Mouse (Mus musculus) kidney, postnatal 0 days (tissue): ENCODE results near the gene Sbk2. TPM values are rescaled to one million over a fixed set of nuclear protein-coding genes. Genes with fewer than 3 reads are reported as not detected.
"Not testable (repeated sequence)": the region's sequence is repeated elsewhere in the genome, so short reads cannot be mapped to it uniquely, and the experiment has no call there.

Experiments used
- ATAC-seq: fragments of 200-750 bp; cut with Nextera tagmentation; replicated peaks from 2 replicates; pipeline ENCODE4 v1.8.0; 2017; ENCODE audit warnings: low read depth, moderate number of reproducible peaks, moderate TSS enrichment, moderate library complexity; ENCODE audit not compliant: low FRiP score
- DNase-seq: peaks from one replicate; pipeline ENCODE4 v3.0.0-alpha.2; 2016; ENCODE audit warnings: low spot score
- H3K27ac ChIP-seq: fragments of 300-500 bp; sonication (generic); 2 replicates; pipeline ENCODE4 v1.5.1; 2014; ENCODE audit warnings: mild to moderate bottlenecking
- H3K27me3 ChIP-seq: fragments of 300-500 bp; sonication (generic); 2 replicates; pipeline ENCODE4 v1.6.1; 2014; ENCODE audit warnings: low read length, mixed read lengths; ENCODE audit not compliant: insufficient read depth
- H3K36me3 ChIP-seq: fragments of 300-500 bp; sonication (generic); 2 replicates; pipeline ENCODE4 v1.6.1; 2014; ENCODE audit warnings: low read length, mixed read lengths; ENCODE audit not compliant: insufficient read depth
- H3K4me1 ChIP-seq: fragments of 300-500 bp; sonication (generic); replicated peaks from 2 replicates; pipeline ENCODE4 v1.6.1; 2014; ENCODE audit warnings: antibody characterized with exemption, low read length, mixed read lengths; ENCODE audit not compliant: insufficient read depth
- H3K4me2 ChIP-seq: fragments of 300-500 bp; sonication (generic); 2 replicates; pipeline ENCODE4 v1.6.1; 2014; ENCODE audit warnings: mild to moderate bottlenecking, low read length, moderate library complexity, mixed read lengths
- H3K4me3 ChIP-seq: fragments of 300-500 bp; sonication (generic); replicated peaks from 2 replicates; pipeline ENCODE4 v1.5.1; 2014; ENCODE audit warnings: low read depth, low read length
- H3K9ac ChIP-seq: fragments of 300-500 bp; sonication (generic); 2 replicates; pipeline ENCODE4 v1.6.1; 2014; ENCODE audit warnings: low read depth, low read length
- H3K9me3 ChIP-seq: fragments of 300-500 bp; sonication (generic); replicated peaks from 2 replicates; pipeline ENCODE4 v1.6.1; 2016; ENCODE audit warnings: low read length, inconsistent platforms, mixed read lengths
- CTCF ChIP-seq: IDR thresholded peaks from 2 replicates; pipeline ENCODE4 v1.5.1; 2016; ENCODE audit warnings: antibody characterized with exemption, low read depth, mild to moderate bottlenecking, moderate library complexity
- WGBS: fragments of 180-500 bp; shearing (Covaris S2); extraction: QIAGEN DNeasy Blood & Tissue Kit; methylation state at CpG from one replicate; pipeline ENCODE4 v1.1.7; 2014; 5-methylcytosine and 5-hydroxymethylcytosine counted together
- polyA plus RNA-seq: library from polyadenylated mRNA; unstranded; fragments of >200 nt; fragmentation: Nextera tagmentation; extraction: Ambion mirVana; gene quantifications from 2 replicates; pipeline ENCODE4 v1.2.1, GENCODE M21; 2015

Gene Sbk2
- 0.12 and 0.13 TPM in 2 replicates for polyA plus RNA-seq

DNA sequence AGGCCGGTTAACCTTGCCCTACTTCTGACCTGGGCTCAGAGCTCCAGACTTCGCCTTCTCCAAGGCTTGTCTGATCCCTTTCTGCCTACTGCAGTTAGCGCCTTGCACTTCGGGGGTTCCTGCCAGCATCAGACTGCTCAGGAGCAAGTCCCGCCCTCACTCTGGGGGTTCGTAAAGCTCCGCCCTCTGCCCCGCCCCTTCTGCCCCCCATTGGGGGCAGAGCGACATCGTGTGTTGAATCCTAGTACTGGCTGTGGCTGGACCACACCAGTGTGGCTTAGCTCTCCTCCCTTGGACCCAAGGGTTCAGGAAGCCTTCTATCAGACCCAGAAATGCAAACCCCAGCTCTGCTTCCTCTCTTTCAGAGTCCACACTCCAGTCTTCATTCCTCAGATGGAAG, at the start of gene Sbk2:
Gene Sbk2, minus strand, starts transcription at position 135 of the 400 bp plus-strand sequence.
- Histone ChIP-seq H3K4me1 (no peaks in the 10 kb centered on the region), H3K27me3 (no peaks in the 10 kb centered on the region), H3K9ac (no peak within 1 kb of the TSS), H3K36me3 (no peaks in the 10 kb centered on the region), H3K4me3 (no peak within 1 kb of the TSS), H3K27ac (no peak within 1 kb of the TSS), H3K4me2 (peak within 1 kb of the TSS; percentile 36), H3K9me3 (no peaks in the 10 kb centered on the region)
- WGBS = 3% methylated on average over 10 of the region's 10 CpGs
- DNase-seq = peak; percentile 85
- ATAC-seq = peak; percentile 89
- peak; percentile 75 for TF ChIP-seq CTCF

DNA sequence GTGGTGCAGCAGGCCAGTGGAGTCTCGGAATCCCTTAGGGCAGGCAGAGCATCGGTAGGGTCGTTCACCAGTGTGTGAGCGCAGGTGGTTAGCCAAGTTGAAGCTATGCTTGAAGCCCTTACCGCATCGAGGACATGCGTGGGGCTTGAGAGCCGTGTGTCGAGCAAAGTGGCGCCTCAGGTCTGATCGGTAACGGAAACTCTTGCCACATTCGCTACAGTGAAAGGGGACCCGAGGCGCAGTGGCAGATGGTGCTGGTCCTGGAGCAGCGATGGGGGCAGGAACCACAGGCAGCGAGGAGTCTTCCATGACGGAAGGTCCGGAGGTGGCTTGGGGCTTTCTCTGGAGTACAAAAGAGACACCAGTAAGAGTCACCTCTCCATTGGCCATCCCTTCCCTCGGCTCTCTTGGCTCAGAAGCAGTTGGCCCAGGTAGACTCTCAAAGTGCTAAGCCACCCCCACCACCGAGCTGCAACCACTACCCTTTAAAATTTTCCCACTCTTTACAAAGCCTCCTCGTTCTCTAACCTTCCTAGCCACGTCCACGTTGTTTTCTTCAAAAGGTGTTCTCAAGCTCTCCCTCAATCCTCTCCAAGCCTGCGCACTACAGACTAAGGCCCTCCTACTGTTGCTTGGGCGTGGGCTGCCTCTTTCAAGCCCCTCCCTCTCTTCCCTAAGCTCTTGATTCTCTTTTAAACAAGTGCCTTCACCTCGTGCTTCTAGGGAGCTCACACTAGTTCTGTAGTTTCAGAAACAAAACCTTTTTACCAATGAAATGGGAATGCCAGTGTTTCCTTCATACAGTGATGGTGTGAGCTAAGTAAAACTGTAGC, 48.7 kb upstream of the Sbk2 start:
- Histone ChIP-seq H3K4me3 (no peak overlapping the region), H3K36me3 (peaks cover 48% of the 10 kb centered on the region), H3K4me2 (no peak overlapping the region), H3K27me3 (no peaks in the 10 kb centered on the region), H3K27ac (no peak overlapping the region), H3K9ac (no peak overlapping the region), H3K4me1 (0 out of 2 replicates have a peak, but pooled peaks cover 4% of the 10 kb centered on the region), H3K9me3 (no peaks in the 10 kb centered on the region)
- WGBS = 91% methylated on average over 27 of the region's 27 CpGs
- DNase-seq = no peak
- no peak for ATAC-seq
- TF ChIP-seq CTCF = no peak

DNA sequence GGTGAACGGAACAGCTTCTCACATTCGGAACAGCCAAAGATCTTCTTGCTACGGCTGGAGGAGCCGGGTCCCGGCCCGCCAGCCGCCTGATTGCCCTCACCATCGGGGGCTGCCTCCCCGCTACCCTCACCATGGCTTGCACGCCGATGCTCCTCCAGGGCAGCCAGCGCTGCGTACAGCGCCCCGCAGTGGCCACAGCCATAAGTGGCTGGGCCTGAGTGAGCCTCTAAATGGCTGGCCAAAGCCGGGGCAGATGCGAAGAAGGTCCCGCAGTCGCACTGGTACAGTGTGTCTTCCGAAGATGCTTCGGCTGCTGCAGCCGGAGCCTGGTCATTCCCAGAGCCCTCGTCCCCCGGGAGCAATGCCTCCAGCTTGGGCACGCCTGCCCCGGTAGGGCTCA, 44.0 kb upstream of the Sbk2 start:
- H3K27ac ChIP-seq = no peak overlapping the region
- H3K36me3 ChIP-seq = peaks cover 57% of the 10 kb centered on the region
- no peaks in the 10 kb centered on the region for H3K27me3 ChIP-seq
- H3K4me3 ChIP-seq = no peak overlapping the region
- H3K9me3 ChIP-seq = no peaks in the 10 kb centered on the region
- H3K9ac ChIP-seq = no peak overlapping the region
- no peaks in the 10 kb centered on the region for H3K4me1 ChIP-seq
- TF ChIP-seq CTCF = no peak
- 95% methylated on average over 26 of the region's 26 CpGs for WGBS
- ATAC-seq (no peak), DNase-seq (no peak)
- no peak overlapping the region for H3K4me2 ChIP-seq

DNA sequence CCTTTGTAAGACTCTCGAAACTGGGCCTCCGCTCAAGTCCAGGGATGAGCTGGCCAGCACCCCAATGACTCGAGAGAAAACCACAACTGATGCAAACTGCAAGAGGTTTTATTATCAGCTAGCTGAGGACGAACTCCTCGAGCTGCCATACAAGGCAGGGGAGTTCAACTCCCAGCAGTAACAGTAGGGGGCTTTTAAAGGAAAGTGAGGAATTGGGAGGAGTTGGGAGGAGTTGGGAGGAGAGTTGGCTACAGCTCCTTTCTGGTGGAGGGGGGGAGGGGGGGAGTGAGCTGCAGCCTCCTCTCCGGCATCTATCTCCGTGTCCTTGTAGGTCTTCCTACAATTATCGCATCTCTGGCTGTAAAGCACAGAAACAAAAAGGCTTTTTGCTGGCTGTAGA, 38.7 kb upstream of the Sbk2 start:
- H3K9ac ChIP-seq, H3K36me3 ChIP-seq, ATAC-seq, DNase-seq, H3K27ac ChIP-seq, H3K9me3 ChIP-seq, H3K27me3 ChIP-seq, H3K4me2 ChIP-seq, H3K4me1 ChIP-seq, H3K4me3 ChIP-seq: not testable (repeated sequence)
- WGBS = 71% methylated on average over 8 of the region's 8 CpGs

DNA sequence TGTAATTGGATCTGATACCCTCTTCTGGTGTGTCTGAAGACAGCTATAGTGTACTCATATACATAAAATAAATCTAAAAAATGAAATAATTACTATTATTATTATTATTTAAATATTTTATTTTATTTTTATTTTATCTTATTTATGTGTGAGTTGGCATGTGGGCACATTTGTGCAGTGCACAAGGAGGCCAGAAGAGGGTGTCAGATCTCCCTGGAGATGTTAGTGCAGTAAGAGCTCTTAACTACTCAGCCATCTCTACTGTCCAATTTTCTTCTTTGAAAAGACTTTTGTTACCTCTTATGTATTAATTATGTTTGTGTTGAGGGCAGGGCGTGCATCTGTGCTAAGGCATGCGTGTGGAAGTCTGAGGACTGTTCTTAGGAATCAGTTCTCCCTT, 35.7 kb upstream of the Sbk2 start:
- H3K4me1 ChIP-seq = peaks cover 5% of the 10 kb centered on the region
- no peak overlapping the region for H3K4me2 ChIP-seq
- H3K9me3 ChIP-seq = no peaks in the 10 kb centered on the region
- DNase-seq (peak; percentile 17), ATAC-seq (no peak)
- H3K27me3 ChIP-seq = no peaks in the 10 kb centered on the region
- 72% methylated on average over 2 of the region's 2 CpGs for WGBS
- no peak overlapping the region for H3K9ac ChIP-seq
- no peak overlapping the region for H3K4me3 ChIP-seq
- H3K36me3 ChIP-seq = no peaks in the 10 kb centered on the region
- no peak overlapping the region for H3K27ac ChIP-seq
- peak; percentile 47; the same call in 1 of the 2 replicates for TF ChIP-seq CTCF

DNA sequence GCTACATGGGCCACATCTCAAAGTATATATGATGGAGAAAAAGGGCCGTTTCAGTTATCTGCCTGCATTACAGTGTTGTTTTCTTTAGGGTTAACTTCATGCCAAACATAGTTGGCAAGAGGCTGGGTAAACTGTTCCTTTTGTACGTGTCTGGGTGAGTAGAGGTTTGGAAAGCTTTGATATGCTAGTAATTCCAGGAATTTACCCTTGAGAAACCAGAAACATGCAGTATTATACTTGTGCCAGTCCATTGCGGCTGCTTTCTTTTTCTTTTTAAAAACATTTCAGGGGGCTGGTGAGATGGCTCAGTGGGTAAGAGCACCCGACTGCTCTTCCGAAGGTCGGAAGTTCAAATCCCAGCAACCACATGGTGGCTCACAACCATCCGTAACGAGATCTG, 32.7 kb upstream of the Sbk2 start:
- H3K9ac ChIP-seq = 0 out of 2 replicates have a peak overlapping the region, but pooled peaks have one; percentile 92
- DNase-seq (peak; percentile 6), ATAC-seq (no peak)
- H3K4me1 ChIP-seq = peaks cover 5% of the 10 kb centered on the region
- H3K4me3 ChIP-seq = peak overlapping the region; percentile 87; the same call in 1 of the 2 replicates
- peak overlapping the region; percentile 92 for H3K4me2 ChIP-seq
- WGBS = 54% methylated on average over 6 of the region's 8 CpGs
- peaks cover 17% of the 10 kb centered on the region for H3K36me3 ChIP-seq
- TF ChIP-seq CTCF = no peak
- H3K9me3 ChIP-seq = no peaks in the 10 kb centered on the region; the same call in 1 of the 2 replicates
- no peaks in the 10 kb centered on the region for H3K27me3 ChIP-seq
- no peak overlapping the region for H3K27ac ChIP-seq
